Mouse (Mus musculus): ENCODE data around the gene Trpt1. TPM values are rescaled to one million over a fixed set of nuclear protein-coding genes. Genes with fewer than 3 reads are reported as not detected.

Trpt1 gene
- 24.2 TPM for polyA plus RNA-seq (2014; fragmentation: Illumina TruSeq; extraction: RNeasy Lipid Tissue Mini Kit (QIAGEN cat#74804); ENCODE audit: low read depth, low replicate concordance)

DNA sequence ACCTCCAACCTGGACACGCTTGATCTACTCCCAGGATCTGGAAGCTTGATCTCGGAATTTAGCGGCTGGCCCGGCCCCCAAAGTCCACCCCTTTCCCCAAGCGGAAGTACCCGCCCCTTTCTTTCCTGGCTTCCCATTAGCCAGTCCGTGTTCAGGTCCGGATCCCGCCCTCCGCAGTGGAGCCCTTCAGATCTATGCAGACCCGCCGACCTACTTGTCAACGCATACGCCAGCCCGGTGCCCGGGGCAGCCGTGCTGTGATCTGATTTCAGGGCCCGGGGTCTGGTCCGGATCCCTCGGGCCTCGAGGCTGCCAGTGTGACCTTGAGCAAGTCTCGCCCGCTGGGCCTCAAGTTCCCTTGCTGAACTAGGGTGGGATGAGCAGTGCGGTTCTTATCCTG, at the start of gene Trpt1, which contains the start of gene Nudt22:
TSS of gene Trpt1 (plus strand) at position 126 of the 400 bp plus-strand sequence.
TSS of gene Nudt22 (minus strand) at position 112 of the 400 bp plus-strand sequence.

GRCm38 (mm10) chr19:6974211-6975205, 21.4 kb upstream of the Trpt1 start, which contains the start of gene Ppp1r14b:
Ppp1r14b (plus strand) TSS chr19:6974968.

DNA sequence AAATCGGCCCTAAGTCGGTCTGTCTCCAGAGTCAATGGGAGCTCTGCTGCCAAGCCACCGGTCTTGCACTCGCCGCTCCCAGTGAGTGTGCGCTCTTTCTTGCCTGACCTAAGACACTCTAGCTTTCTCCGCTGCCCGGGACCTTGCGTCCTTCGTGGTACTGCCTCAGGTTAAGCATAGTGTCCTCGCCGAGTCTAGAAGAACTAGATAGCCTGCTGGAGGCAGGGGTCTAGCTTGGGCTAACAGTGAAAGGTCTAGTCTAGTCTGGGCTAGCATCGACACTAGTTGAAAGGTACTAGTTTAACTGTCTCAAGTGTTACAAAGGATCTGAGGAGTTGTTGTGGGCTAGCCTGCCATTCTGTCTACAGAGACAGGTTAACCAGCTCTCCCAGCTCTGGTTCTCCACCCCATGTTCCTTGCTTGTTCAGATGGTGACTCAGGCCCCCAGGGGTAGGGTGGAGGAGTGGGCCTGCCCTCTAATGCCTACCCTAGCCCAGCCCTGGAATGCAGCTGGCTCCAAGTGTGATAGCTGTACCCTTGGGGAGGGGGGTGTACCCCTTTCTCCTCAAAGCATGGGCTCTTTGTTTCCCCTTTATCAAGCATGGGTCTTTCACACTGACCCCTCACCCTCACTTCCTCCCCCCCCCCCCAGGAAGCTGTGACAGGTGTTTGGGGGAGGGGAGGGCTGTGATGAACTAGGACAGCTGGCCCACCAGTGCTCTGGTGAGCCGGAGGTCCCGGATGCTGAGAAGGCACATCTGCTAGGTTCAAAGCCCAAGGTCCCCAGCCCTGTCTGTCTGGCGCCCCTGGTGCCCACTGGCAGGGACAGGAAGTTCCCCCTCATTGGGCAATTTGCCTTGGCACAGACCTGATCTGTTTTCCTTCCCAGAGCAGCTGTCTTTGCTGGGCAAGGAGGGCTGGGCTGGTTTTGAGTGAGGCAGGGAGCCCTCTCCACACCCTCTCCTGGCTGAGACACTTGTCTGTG, 20.1 kb upstream of the Trpt1 start, which contains the start of gene Plcb3:
TSS of gene Plcb3 (minus strand) at position 934 of the 985 bp plus-strand sequence.

GRCm38 (mm10) chr19:6980381-6981093, 15.4 kb upstream of the Trpt1 start, which contains the start of gene Fkbp2:
Fkbp2 (minus strand) TSS chr19:6980501.

DNA sequence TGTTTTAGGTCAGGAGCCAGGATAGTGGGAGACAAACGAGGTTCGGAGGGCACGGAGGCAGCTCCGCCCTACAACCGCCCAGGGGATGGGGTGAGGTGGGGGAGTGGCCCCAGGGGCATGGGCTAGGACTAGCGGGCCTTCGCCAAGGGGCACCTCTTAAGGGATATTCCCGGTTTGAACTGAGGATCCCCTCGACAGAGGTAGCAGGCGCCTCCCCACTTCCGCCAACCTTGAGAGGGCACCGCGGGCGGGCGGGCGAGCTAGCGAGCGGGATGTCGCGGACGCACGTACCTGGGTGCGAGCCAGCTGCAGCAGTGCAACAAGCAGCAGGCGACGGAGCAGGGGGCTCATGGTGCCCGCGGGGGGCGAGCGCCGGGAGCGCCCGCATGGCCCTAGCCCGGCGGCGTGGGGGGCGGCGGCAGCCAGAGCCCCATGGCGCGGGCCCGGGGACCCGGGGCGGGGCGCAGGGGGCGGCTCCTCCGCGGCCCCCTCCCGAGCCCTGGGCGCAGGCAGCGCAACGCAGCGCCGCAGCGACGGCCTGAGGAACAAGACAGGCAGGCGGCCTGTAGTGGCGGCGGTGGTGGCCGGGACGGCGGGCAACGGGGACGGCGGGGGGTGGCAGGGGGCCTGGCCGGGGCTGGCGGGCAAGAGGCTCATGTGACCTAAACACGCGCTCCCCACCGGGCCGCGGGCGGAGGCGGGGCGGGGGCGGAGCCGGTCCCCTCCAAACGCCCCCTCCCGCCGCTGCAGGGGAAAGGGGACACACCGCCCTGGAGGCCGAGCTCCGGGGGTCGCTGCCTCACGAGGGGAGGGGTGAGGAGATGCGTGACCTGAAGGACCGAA, 8.6 kb upstream of the Trpt1 start, which contains the start of gene Vegfb:
TSS of gene Vegfb (minus strand) at position 591 of the 843 bp plus-strand sequence.

GRCm38 (mm10) chr19:6992011-6992858, 3.7 kb upstream of the Trpt1 start, which contains the start of gene Dnajc4:
Dnajc4 (minus strand) TSS chr19:6992572.

GRCm38 (mm10) chr19:7019191-7019590, 23.3 kb downstream of the Trpt1 start, which contains the start of gene Fermt3:
Fermt3 (minus strand) TSS chr19:7019469.

DNA sequence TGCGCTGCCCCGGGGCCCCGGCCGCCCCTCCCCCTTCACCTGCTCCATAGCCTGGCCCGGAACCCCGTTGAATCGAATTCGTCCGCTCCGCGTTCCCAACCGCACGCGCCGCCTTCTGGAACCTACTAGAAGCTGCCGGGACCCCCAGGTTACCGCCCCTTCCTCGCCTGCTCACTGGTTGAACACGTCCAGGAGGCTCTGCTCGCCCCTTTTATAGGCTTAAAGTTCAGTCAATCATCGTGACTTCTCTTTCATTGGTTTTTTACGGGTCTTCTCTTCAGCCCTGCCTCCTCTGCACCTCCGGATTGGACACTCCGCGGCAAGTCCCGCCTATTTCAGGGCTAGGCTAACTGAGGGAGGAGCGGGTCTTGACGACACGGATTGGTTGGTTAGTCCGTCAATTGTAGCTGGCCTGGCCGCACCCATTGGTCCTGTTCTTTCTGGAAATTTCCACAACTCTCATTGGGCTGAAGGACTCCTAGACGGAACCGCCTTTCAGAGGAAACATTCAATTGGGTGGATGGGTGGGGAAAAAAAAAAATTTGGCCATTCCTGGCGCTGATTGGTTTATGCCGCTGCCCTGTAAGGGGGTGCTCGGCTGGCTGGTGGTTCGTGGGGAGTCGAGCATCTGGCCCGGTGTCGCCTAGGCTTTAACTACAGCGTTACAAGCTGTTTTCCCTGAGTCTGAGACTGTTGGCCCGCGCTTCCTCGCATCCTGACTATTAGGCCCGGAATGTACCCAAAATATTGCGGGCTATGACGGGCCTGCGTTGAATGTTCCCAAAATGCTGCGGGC, 44.1 kb downstream of the Trpt1 start, which contains the start of gene Stip1:
TSS of gene Stip1 (minus strand) at position 127 of the 796 bp plus-strand sequence.

Other genes with a start within 250 kb of the Trpt1 start
- 11.3 TPM for gene Rps6ka4, start 155.5 kb upstream of the Trpt1 start, polyA plus RNA-seq (2014; fragmentation: Illumina TruSeq; extraction: RNeasy Lipid Tissue Mini Kit (QIAGEN cat#74804); ENCODE audit: low read depth, low replicate concordance)
- 1.0 TPM for gene Ccdc88b, start 137.9 kb upstream of the Trpt1 start, polyA plus RNA-seq (2014; fragmentation: Illumina TruSeq; extraction: RNeasy Lipid Tissue Mini Kit (QIAGEN cat#74804); ENCODE audit: low read depth, low replicate concordance)
- gene Trmt112, start 86.4 kb upstream of the Trpt1 start, polyA plus RNA-seq (2014; fragmentation: Illumina TruSeq; extraction: RNeasy Lipid Tissue Mini Kit (QIAGEN cat#74804); ENCODE audit: low read depth, low replicate concordance), result 42.4 TPM
- gene Prdx5, start 86.0 kb upstream of the Trpt1 start, polyA plus RNA-seq (2014; fragmentation: Illumina TruSeq; extraction: RNeasy Lipid Tissue Mini Kit (QIAGEN cat#74804); ENCODE audit: low read depth, low replicate concordance), result 608 TPM
- 142 TPM for gene Esrra, start 74.3 kb upstream of the Trpt1 start, polyA plus RNA-seq (2014; fragmentation: Illumina TruSeq; extraction: RNeasy Lipid Tissue Mini Kit (QIAGEN cat#74804); ENCODE audit: low read depth, low replicate concordance)
- not detected for gene Catsperz, start 70.8 kb upstream of the Trpt1 start, polyA plus RNA-seq (2014; fragmentation: Illumina TruSeq; extraction: RNeasy Lipid Tissue Mini Kit (QIAGEN cat#74804); ENCODE audit: low read depth, low replicate concordance)
- gene Kcnk4, start 61.6 kb upstream of the Trpt1 start, polyA plus RNA-seq (2014; fragmentation: Illumina TruSeq; extraction: RNeasy Lipid Tissue Mini Kit (QIAGEN cat#74804); ENCODE audit: low read depth, low replicate concordance), result not detected
- gene Bad, start 54.3 kb upstream of the Trpt1 start, polyA plus RNA-seq (2014; fragmentation: Illumina TruSeq; extraction: RNeasy Lipid Tissue Mini Kit (QIAGEN cat#74804); ENCODE audit: low read depth, low replicate concordance), result 33.9 TPM
- 30.3 TPM for gene Gpr137, start 53.7 kb upstream of the Trpt1 start, polyA plus RNA-seq (2014; fragmentation: Illumina TruSeq; extraction: RNeasy Lipid Tissue Mini Kit (QIAGEN cat#74804); ENCODE audit: low read depth, low replicate concordance)
- 55.2 TPM for gene Ppp1r14b, start 21.2 kb upstream of the Trpt1 start, polyA plus RNA-seq (2014; fragmentation: Illumina TruSeq; extraction: RNeasy Lipid Tissue Mini Kit (QIAGEN cat#74804); ENCODE audit: low read depth, low replicate concordance)
- 21.0 TPM for gene Plcb3, start 19.7 kb upstream of the Trpt1 start, polyA plus RNA-seq (2014; fragmentation: Illumina TruSeq; extraction: RNeasy Lipid Tissue Mini Kit (QIAGEN cat#74804); ENCODE audit: low read depth, low replicate concordance)
- gene Fkbp2, start 15.6 kb upstream of the Trpt1 start, polyA plus RNA-seq (2014; fragmentation: Illumina TruSeq; extraction: RNeasy Lipid Tissue Mini Kit (QIAGEN cat#74804); ENCODE audit: low read depth, low replicate concordance), result 44.1 TPM
- gene Vegfb, start 8.5 kb upstream of the Trpt1 start, polyA plus RNA-seq (2014; fragmentation: Illumina TruSeq; extraction: RNeasy Lipid Tissue Mini Kit (QIAGEN cat#74804); ENCODE audit: low read depth, low replicate concordance), result 291 TPM
- 61.0 TPM for gene Dnajc4, start 3.6 kb upstream of the Trpt1 start, polyA plus RNA-seq (2014; fragmentation: Illumina TruSeq; extraction: RNeasy Lipid Tissue Mini Kit (QIAGEN cat#74804); ENCODE audit: low read depth, low replicate concordance)
- gene Nudt22, start within 50 bp of the Trpt1 start, polyA plus RNA-seq (2014; fragmentation: Illumina TruSeq; extraction: RNeasy Lipid Tissue Mini Kit (QIAGEN cat#74804); ENCODE audit: low read depth, low replicate concordance), result 34.6 TPM
- gene Fermt3, start 23.3 kb downstream of the Trpt1 start, polyA plus RNA-seq (2014; fragmentation: Illumina TruSeq; extraction: RNeasy Lipid Tissue Mini Kit (QIAGEN cat#74804); ENCODE audit: low read depth, low replicate concordance), result 3.3 TPM
- 110 TPM for gene Stip1, start 43.8 kb downstream of the Trpt1 start, polyA plus RNA-seq (2014; fragmentation: Illumina TruSeq; extraction: RNeasy Lipid Tissue Mini Kit (QIAGEN cat#74804); ENCODE audit: low read depth, low replicate concordance)
- gene Macrod1, start 60.7 kb downstream of the Trpt1 start, polyA plus RNA-seq (2014; fragmentation: Illumina TruSeq; extraction: RNeasy Lipid Tissue Mini Kit (QIAGEN cat#74804); ENCODE audit: low read depth, low replicate concordance), result 234 TPM
- 0.89 TPM for gene Flrt1, start 109.6 kb downstream of the Trpt1 start, polyA plus RNA-seq (2014; fragmentation: Illumina TruSeq; extraction: RNeasy Lipid Tissue Mini Kit (QIAGEN cat#74804); ENCODE audit: low read depth, low replicate concordance)
- 49.5 TPM for gene Otub1, start 210.2 kb downstream of the Trpt1 start, polyA plus RNA-seq (2014; fragmentation: Illumina TruSeq; extraction: RNeasy Lipid Tissue Mini Kit (QIAGEN cat#74804); ENCODE audit: low read depth, low replicate concordance)
- 337 TPM for gene Cox8a, start 221.5 kb downstream of the Trpt1 start, polyA plus RNA-seq (2014; fragmentation: Illumina TruSeq; extraction: RNeasy Lipid Tissue Mini Kit (QIAGEN cat#74804); ENCODE audit: low read depth, low replicate concordance)
- gene Naa40, start 245.1 kb downstream of the Trpt1 start, polyA plus RNA-seq (2014; fragmentation: Illumina TruSeq; extraction: RNeasy Lipid Tissue Mini Kit (QIAGEN cat#74804); ENCODE audit: low read depth, low replicate concordance), result 27.8 TPM

All from heart, adult 10 weeks (tissue).